Mouse (Mus musculus) effector memory CD4-positive, alpha-beta T cell, adult 5 months (primary cell): ENCODE results near the gene Ncor1. TPM values are rescaled to one million over a fixed set of nuclear protein-coding genes. Genes with fewer than 3 reads are reported as not detected.

Experiments used
- polyA plus RNA-seq: library from polyadenylated mRNA; unstranded; fragments of 100-300 nt; shearing (Covaris generic); gene quantifications from one replicate; pipeline ENCODE4 v1.2.1, GENCODE M21; 2017

Gene Ncor1
- polyA plus RNA-seq = 378 TPM

DNA sequence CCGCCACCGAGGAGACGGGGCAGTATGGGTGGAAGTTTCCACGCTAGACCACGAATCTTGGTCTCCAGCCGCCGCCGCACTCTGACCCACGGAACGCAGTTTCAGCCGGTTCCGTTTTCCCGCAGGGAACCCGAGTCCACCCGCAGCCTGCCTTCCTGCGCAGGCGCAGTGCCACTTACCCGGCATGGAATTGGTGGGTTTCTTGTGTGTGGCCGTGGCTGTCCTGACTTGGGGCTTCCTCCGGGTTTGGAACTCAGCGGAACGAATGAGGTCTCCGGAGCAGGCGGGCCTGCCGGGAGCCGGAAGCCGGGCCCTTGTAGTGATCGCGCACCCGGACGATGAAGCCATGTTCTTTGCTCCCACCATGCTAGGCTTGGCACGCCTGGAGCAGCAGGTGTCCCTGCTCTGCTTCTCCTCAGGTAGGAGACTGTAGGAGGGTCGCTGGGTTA lies at the start of gene Ncor1, which contains the start of gene Pigl:
TSS of gene Ncor1 (minus strand) at position 266 of the 449 bp plus-strand sequence.
TSS of gene Pigl (plus strand) at position 185 of the 449 bp plus-strand sequence.

DNA sequence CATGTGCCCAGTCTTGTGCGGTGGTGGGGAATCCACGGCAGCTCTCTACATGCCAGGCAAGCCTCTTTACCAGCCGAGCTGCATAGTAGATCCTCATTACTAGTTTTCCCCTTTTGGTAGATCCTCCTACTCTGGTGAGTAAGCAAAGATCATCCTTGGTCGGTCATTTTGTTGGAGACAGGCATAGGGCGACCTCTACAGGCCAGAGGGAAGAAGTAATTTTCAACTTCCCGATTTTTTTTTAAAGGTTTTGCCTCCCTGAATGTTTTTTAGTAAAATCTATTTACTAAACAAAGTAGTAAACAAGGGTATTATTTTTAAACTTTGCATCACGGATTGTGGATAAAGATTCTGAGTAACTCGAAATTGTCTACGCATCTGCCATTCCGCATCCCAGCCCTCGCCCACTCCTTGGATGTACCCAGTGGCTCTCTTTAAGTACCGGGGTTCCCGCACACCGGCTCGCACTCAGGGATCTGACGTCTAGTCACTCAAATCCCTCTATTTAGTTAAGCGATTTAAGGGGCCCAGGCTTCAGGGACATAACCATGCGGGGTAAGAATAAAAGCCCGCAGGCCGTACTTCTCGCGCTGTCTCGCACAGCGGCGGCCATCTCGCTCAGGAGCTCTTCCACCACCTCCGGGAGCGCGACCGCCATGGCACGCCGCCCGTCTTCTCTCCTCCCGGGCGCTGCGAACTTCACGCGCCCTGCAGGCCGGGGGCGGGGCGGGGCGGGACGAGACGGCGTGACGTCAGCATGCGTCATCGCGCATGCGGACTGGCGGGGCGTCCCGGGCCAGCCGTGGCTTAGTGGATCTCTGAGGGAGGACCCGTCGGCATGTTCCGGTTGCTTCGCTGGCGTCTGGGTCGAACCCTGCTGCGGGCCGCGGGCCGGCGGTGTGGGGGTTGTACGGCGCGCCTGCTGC lies 177.4 kb downstream of the Ncor1 start, which contains the start of the genes Zswim7 and Ttc19:
TSS of gene Zswim7 (minus strand) at position 701 of the 926 bp plus-strand sequence.
TSS of gene Ttc19 (plus strand) at position 799 of the 926 bp plus-strand sequence.

Other genes starting within 250 kb of the Ncor1 start
- gene Adora2b, start 209.6 kb downstream of the Ncor1 start, polyA plus RNA-seq = not detected
- 9.9 TPM for gene Zswim7, start 177.2 kb downstream of the Ncor1 start, polyA plus RNA-seq
- gene Ttc19, start 177.1 kb downstream of the Ncor1 start, polyA plus RNA-seq = 47.6 TPM
- gene Pigl, start 81 bp downstream of the Ncor1 start, polyA plus RNA-seq = 9.1 TPM
- 11.8 TPM for gene Cenpv, start 80.7 kb upstream of the Ncor1 start, polyA plus RNA-seq
- gene Ubb, start 92.6 kb upstream of the Ncor1 start, polyA plus RNA-seq = 3,666 TPM
- gene Trpv2, start 115.9 kb upstream of the Ncor1 start, polyA plus RNA-seq = 59.1 TPM
- 1.0 TPM for gene Lrrc75a, start 190.0 kb upstream of the Ncor1 start, polyA plus RNA-seq
- 10.5 TPM for gene Mmgt2, start 190.1 kb upstream of the Ncor1 start, polyA plus RNA-seq